Mouse (Mus musculus): ENCODE measurements around the gene Gm16867. TPM values are rescaled to one million over a fixed set of nuclear protein-coding genes. Genes with fewer than 3 reads are reported as not detected.
"Not testable (repeated sequence)": the region's sequence is repeated elsewhere in the genome, so short reads cannot be mapped to it uniquely, and the experiment has no call there.

Gm16867 gene
- 0.18 TPM in 1 of 2 replicates, not detected in the other for polyA plus RNA-seq (2015; fragmentation: Nextera tagmentation; extraction: Ambion mirVana)

DNA sequence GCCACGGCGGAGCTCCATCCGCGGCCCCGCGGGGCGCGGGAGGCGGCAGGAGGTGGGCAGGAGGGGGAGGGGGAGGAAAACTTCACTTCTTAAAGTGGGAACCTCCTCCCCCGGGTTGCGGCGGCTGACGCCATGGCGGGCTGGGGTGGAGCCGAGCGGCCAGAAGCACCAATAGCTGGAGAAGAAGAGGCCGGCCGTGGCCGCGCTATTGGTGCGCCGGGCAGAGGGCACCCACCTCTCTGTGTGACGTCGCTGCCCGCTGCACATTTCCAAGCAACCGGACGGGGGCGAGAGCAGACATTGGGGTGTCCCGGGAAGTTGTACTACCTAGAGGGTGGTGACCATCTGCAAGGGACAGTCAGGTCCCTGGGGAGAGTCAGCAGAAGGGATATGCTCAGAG is at the start of gene Gm16867:
Gm16867 (minus strand) TSS at position 189 of the 400 bp plus-strand sequence.
- not testable (repeated sequence) for H3K9ac ChIP-seq; H3K9me3 ChIP-seq; H3K4me2 ChIP-seq (replicated peaks); H3K27ac ChIP-seq; H3K36me3 ChIP-seq; H3K4me1 ChIP-seq; H3K27me3 ChIP-seq; H3K4me3 ChIP-seq
- ATAC-seq (ENCODE audit: low FRiP score, low read depth), result peak; percentile 99
- WGBS, result no CpG with 5 or more reads among the region's 29 CpGs

GRCm38 (mm10) chr14:69547310-69547709 is 44.1 kb upstream of the Gm16867 start:
- H3K27me3 ChIP-seq; H3K9me3 ChIP-seq; H3K9ac ChIP-seq; H3K27ac ChIP-seq; H3K36me3 ChIP-seq; H3K4me3 ChIP-seq; H3K4me2 ChIP-seq (replicated peaks); H3K4me1 ChIP-seq; ATAC-seq (ENCODE audit: low FRiP score, low read depth): not testable (repeated sequence)
- WGBS, result no CpG with 5 or more reads among the region's 4 CpGs

DNA sequence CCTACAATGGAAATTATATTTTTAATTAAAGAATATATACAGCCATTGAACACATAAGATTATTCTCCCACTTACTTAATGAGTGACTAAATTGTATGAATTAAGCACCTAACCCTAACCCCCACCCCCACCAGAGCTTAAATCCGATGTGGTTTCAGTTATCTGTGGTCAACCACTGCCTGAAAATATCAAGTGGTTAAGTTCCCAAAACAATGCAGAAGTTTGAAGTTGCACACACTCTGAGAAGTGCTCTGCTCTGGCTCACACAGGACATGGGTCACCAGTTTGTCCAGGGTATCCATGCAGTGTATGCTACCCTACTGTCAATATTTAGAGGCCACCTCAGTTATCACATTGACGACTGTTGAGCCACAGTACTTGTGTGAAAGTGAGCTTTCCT is 41.9 kb upstream of the Gm16867 start:
- H3K36me3 ChIP-seq; H3K4me2 ChIP-seq (replicated peaks); H3K9ac ChIP-seq; H3K4me3 ChIP-seq; H3K9me3 ChIP-seq; H3K4me1 ChIP-seq; ATAC-seq (ENCODE audit: low FRiP score, low read depth); H3K27ac ChIP-seq; H3K27me3 ChIP-seq: not testable (repeated sequence)
- no CpG with 5 or more reads among the region's 2 CpGs for WGBS

- not testable (repeated sequence) for H3K4me1 ChIP-seq
Measured at GRCm38 (mm10) chr14:69544033-69544432, 40.9 kb upstream of the Gm16867 start.

DNA sequence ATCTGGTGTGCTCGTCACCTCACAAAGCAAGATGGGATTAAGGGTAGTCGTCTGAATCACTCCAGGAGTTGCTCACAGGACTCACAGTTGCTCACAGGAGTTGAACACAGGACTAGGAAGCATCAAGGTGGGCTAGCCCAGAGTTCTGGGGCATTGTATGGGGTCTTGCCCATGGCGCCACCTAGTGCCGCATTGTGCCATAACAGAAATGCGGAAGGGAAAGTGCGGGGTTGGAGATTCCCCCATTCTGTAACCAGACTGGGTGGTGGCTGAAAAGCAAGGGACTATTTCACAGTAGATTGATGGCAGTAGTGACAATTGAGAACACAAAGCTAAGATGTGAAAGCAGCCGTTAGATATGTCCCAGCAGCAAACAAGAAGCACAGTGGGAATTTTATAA is 39.5 kb upstream of the Gm16867 start:
- H3K9ac ChIP-seq; ATAC-seq (ENCODE audit: low FRiP score, low read depth); H3K27me3 ChIP-seq; H3K4me2 ChIP-seq (replicated peaks); H3K27ac ChIP-seq; H3K4me1 ChIP-seq; H3K36me3 ChIP-seq; H3K4me3 ChIP-seq; H3K9me3 ChIP-seq: not testable (repeated sequence)
- no CpG with 5 or more reads among the region's 7 CpGs for WGBS

More at GRCm38 (mm10) chr14:69544033-69544432, 40.9 kb upstream of the Gm16867 start:
- not testable (repeated sequence) for H3K4me2 ChIP-seq (replicated peaks); H3K4me3 ChIP-seq; H3K27ac ChIP-seq; ATAC-seq (ENCODE audit: low FRiP score, low read depth); H3K27me3 ChIP-seq; H3K9ac ChIP-seq; H3K36me3 ChIP-seq; H3K9me3 ChIP-seq
- WGBS, result no CpG with 5 or more reads among the region's 7 CpGs

- not testable (repeated sequence) for H3K4me3 ChIP-seq; H3K36me3 ChIP-seq; H3K9me3 ChIP-seq; H3K27ac ChIP-seq; H3K27me3 ChIP-seq; ATAC-seq (ENCODE audit: low FRiP score, low read depth); H3K4me2 ChIP-seq (replicated peaks); H3K9ac ChIP-seq; H3K4me1 ChIP-seq
- WGBS, result no CpG with 5 or more reads among the region's 5 CpGs
Measured at GRCm38 (mm10) chr14:69540113-69540512, 37.0 kb upstream of the Gm16867 start.

DNA sequence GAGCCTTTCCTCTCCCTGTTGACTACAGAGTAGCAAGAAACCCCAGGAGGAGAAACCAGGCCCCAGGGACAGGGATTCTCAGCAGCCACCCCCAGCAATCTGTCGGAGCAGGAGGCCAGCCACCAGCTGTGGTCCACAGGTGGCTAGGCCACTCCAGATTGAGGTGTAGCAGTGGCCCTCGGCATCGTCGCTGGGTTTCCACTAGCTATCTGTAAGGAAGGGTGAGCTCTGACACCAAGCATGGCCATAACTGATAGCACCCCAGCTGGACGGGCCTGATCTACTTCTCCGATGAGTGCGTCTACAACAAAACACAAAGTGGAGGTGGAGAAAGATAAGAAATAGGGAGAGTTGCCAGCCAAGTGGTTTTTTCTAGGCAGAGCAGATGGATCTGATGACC is 33.4 kb upstream of the Gm16867 start:
- ATAC-seq (ENCODE audit: low FRiP score, low read depth); H3K9me3 ChIP-seq; H3K27ac ChIP-seq; H3K9ac ChIP-seq; H3K36me3 ChIP-seq; H3K4me3 ChIP-seq; H3K27me3 ChIP-seq; H3K4me2 ChIP-seq (replicated peaks); H3K4me1 ChIP-seq: not testable (repeated sequence)
- WGBS, result no CpG with 5 or more reads among the region's 7 CpGs

GRCm38 (mm10) chr14:69526202-69526601 is 23.0 kb upstream of the Gm16867 start:
- no CpG with 5 or more reads among the region's 1 CpGs for WGBS
- not testable (repeated sequence) for H3K27me3 ChIP-seq; H3K4me2 ChIP-seq (replicated peaks); ATAC-seq (ENCODE audit: low FRiP score, low read depth); H3K4me3 ChIP-seq; H3K27ac ChIP-seq; H3K9ac ChIP-seq; H3K9me3 ChIP-seq; H3K36me3 ChIP-seq; H3K4me1 ChIP-seq

DNA sequence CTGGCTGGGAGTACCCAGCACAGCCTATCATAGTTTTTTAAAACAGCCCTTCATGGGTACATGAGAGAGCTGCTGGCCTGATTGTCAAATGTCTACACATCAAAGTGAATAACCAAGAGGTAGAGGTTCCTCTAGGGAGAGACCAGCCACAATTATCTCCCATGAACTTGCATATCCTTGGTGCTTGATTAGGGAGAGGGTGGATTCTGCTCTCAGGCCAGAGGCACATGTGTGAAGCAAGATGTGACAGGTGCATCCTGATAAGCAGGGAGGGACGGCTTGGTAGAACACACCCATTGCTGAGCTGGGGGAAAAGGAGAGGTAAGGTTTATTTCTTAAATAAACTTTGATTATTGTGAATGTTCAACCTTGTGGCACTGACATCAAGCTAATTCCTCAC is 19.8 kb upstream of the Gm16867 start:
- H3K9me3 ChIP-seq; H3K4me2 ChIP-seq (replicated peaks); ATAC-seq (ENCODE audit: low FRiP score, low read depth); H3K36me3 ChIP-seq; H3K4me3 ChIP-seq; H3K27me3 ChIP-seq; H3K4me1 ChIP-seq; H3K9ac ChIP-seq; H3K27ac ChIP-seq: not testable (repeated sequence)
- WGBS, result no CpG with 5 or more reads among the region's 1 CpGs

GRCm38 (mm10) chr14:69520810-69521209 is 17.6 kb upstream of the Gm16867 start:
- H3K4me2 ChIP-seq (replicated peaks); H3K36me3 ChIP-seq; H3K9me3 ChIP-seq; H3K4me3 ChIP-seq; H3K4me1 ChIP-seq; H3K27ac ChIP-seq; H3K27me3 ChIP-seq; ATAC-seq (ENCODE audit: low FRiP score, low read depth); H3K9ac ChIP-seq: not testable (repeated sequence)
- WGBS, result no CpG with 5 or more reads among the region's 2 CpGs

- not testable (repeated sequence) for ATAC-seq (ENCODE audit: low FRiP score, low read depth); H3K9me3 ChIP-seq; H3K27me3 ChIP-seq; H3K4me3 ChIP-seq; H3K9ac ChIP-seq; H3K27ac ChIP-seq; H3K36me3 ChIP-seq; H3K4me1 ChIP-seq; H3K4me2 ChIP-seq (replicated peaks)
- no CpG with 5 or more reads among the region's 2 CpGs for WGBS
Measured at GRCm38 (mm10) chr14:69512449-69512848, 9.3 kb upstream of the Gm16867 start, which contains the start of gene Gm27179. Gene Gm27179, minus strand, starts transcription at chr14:69512549.

DNA sequence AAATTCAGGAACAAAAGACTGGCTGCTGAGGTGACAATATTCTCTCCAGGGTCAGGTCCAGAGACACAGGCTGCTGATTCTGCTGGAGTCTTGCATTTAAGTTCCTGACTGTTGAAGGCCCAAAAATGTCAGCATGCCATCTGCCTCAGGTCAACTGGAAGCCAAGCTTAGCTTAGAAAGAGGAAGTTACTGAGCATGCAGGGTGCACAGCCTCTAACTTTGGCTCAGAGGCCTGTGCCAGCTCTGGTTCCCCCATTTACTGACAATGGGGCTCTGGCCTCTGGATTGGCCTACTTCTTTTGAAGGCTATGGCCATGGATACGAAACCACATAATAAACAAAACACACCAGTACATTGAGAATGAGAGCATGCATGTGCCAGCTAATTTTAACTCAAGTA is 3.8 kb upstream of the Gm16867 start:
- not testable (repeated sequence) for H3K4me1 ChIP-seq; H3K27me3 ChIP-seq; H3K9me3 ChIP-seq; H3K27ac ChIP-seq; H3K4me2 ChIP-seq (replicated peaks); H3K4me3 ChIP-seq; ATAC-seq (ENCODE audit: low FRiP score, low read depth); H3K36me3 ChIP-seq; H3K9ac ChIP-seq
- no CpG with 5 or more reads among the region's 1 CpGs for WGBS

- not testable (repeated sequence) for H3K4me2 ChIP-seq (replicated peaks); H3K27ac ChIP-seq; H3K27me3 ChIP-seq; H3K36me3 ChIP-seq; H3K9ac ChIP-seq; H3K4me3 ChIP-seq; H3K9me3 ChIP-seq; H3K4me1 ChIP-seq
- WGBS, result no CpG with 5 or more reads among the region's 73 CpGs
- peak; percentile 55; the same call in 1 of the 2 replicates for ATAC-seq (ENCODE audit: low FRiP score, low read depth)
Measured at GRCm38 (mm10) chr14:69502440-69503150, 567 bp downstream of the Gm16867 start.

Data from limb, embryonic 13.5 days (tissue).